9 mouse cellular contexts compared by ENCODE assay signal in genomic region chr9:108479241-108479640, GRCm38 (mm10). TPM values are rescaled to one million over a fixed set of nuclear protein-coding genes. Genes with fewer than 3 reads are reported as not detected.
DNase-seq lines count a peak whose midpoint lies in the region; ATAC-seq and TF ChIP-seq lines count a peak whose summit lies in the region.
"Had no signal": no experiment of that assay in that cellular context is flagged by ENCODE, and none has a peak within 500 bp of the region (broad histone marks: within the 10 kb centered on the region; RNA-seq: fewer than 3 reads in every experiment).

No protein-coding gene starts in this region.

- H3K9ac ChIP-seq in heart, embryonic 16.5 days (ENCODE audit: low read length) = peak overlapping the region; percentile 67
- no peak overlapping the region for H3K9ac ChIP-seq in liver, embryonic 14.5 days (replicated peaks)

- H3K4me2 ChIP-seq in heart, embryonic 16.5 days (ENCODE audit: low read depth, low read length) = peak overlapping the region; percentile 93
- H3K4me2 ChIP-seq in liver, embryonic 14.5 days (ENCODE audit: low read depth) = peak overlapping the region; percentile 50

- no peaks in the 10 kb centered on the region for H3K9me3 ChIP-seq in E14TG2a.4 (ENCODE audit: low read length)
- H3K9me3 ChIP-seq in heart, embryonic 16.5 days (replicated peaks; ENCODE audit: control insufficient read depth, low read length) = no peaks in the 10 kb centered on the region
- no peaks in the 10 kb centered on the region for H3K9me3 ChIP-seq in liver, embryonic 14.5 days (ENCODE audit: control insufficient read depth, low read length)

- peaks cover 18% of the 10 kb centered on the region for H3K36me3 ChIP-seq in E14TG2a.4 (ENCODE audit: insufficient read depth, low read length)
- peaks cover 26% of the 10 kb centered on the region for H3K36me3 ChIP-seq in heart, embryonic 16.5 days (ENCODE audit: control insufficient read depth, insufficient read depth)
- H3K36me3 ChIP-seq in liver, embryonic 14.5 days (replicated peaks; ENCODE audit: control insufficient read depth, insufficient read depth, low read depth) = no peaks in the 10 kb centered on the region

- H3K4me3 ChIP-seq in E14TG2a.4 (replicated peaks; ENCODE audit: low read length) = peak overlapping the region; percentile 74
- no peak overlapping the region for H3K4me3 ChIP-seq in heart, embryonic 16.5 days (ENCODE audit: low read length)
- no peak overlapping the region; a peak in 1 of 4 replicates for H3K4me3 ChIP-seq in liver, embryonic 14.5 days (ENCODE audit: insufficient read depth in 1 of 2, low read depth in 2 of 2, low read length in 2 of 2)

- no peak for ATAC-seq in heart, embryonic 16.5 days (replicated peaks; ENCODE audit: extremely low read depth, insufficient read depth, low FRiP score)
- ATAC-seq in liver, embryonic 14.5 days (ENCODE audit: insufficient read depth) = no peak
- no peak for ATAC-seq in inflammation-experienced regulatory T-cells, adult 6 months

- H3K27ac ChIP-seq in heart, embryonic 16.5 days (ENCODE audit: low read length) = peak overlapping the region; percentile 83; the same call in 1 of the 2 replicates
- H3K27ac ChIP-seq in liver, embryonic 14.5 days = no peak overlapping the region

- DNase-seq in embryo, embryonic 10 days (ENCODE audit: low spot score) = peak; percentile 31
- DNase-seq in embryo, embryonic 9.5 days (ENCODE audit: extremely low spot score) = no peak
- DNase-seq in liver, embryonic 14.5 days (ENCODE audit: low read depth in 3 of 3, low spot score in 3 of 3) = no peak
- DNase-seq in cerebellum, adult 9-10 months = no peak
- DNase-seq in urinary bladder, postnatal 10 days (ENCODE audit: low spot score) = no peak
- DNase-seq: cerebellum, postnatal 25 days had no signal

- H3K4me1 ChIP-seq in E14TG2a.4 (replicated peaks; ENCODE audit: low read depth, low read length) = peaks cover 76% of the 10 kb centered on the region
- H3K4me1 ChIP-seq in heart, embryonic 16.5 days (ENCODE audit: control insufficient read depth, insufficient read depth, low read length) = peaks cover 29% of the 10 kb centered on the region
- peaks cover 0 to 6% of the 10 kb centered on the region in 2 experiments; a peak in 1 of 4 replicates for H3K4me1 ChIP-seq in liver, embryonic 14.5 days (replicated peaks; ENCODE audit: control insufficient read depth in 2 of 2, insufficient read depth in 2 of 2, low read length in 1 of 2)

- H3K27me3 ChIP-seq in E14TG2a.4 (ENCODE audit: insufficient read depth, low read length) = peaks cover 11% of the 10 kb centered on the region
- no peaks in the 10 kb centered on the region for H3K27me3 ChIP-seq in heart, embryonic 16.5 days (ENCODE audit: control insufficient read depth, insufficient read depth, low read length)
- no peaks in the 10 kb centered on the region; the same call in 1 of the 2 replicates for H3K27me3 ChIP-seq in liver, embryonic 14.5 days (ENCODE audit: control insufficient read depth, insufficient read depth, low read length)

- WGBS in heart, embryonic 16.5 days = 34% methylated on average over 11 of the region's 11 CpGs
- 32% methylated on average over 11 of the region's 11 CpGs for WGBS in liver, embryonic 14.5 days (ENCODE audit: insufficient replicate concordance)

- TF ChIP-seq CTCF in E14TG2a.4 (conservative IDR thresholded peaks at IDR 0.05; ENCODE audit: low read length) = no peak
- TF ChIP-seq CTCF in liver, embryonic 14.5 days (IDR thresholded peaks at IDR 0.05; ENCODE audit: low read depth) = no peak

- no peak for TF ChIP-seq EP300 in liver, embryonic 14.5 days (IDR thresholded peaks at IDR 0.05; ENCODE audit: low read depth)

RNA-seq across cellular contexts. Expression of gene Lamb2, which starts 0.3 kb away (rescaled TPM):
- polyA plus RNA-seq in heart, embryonic 16.5 days (2015; fragmentation: Nextera tagmentation; extraction: Ambion mirVana) = 67.1 and 77.7 TPM in 2 replicates
- polyA plus RNA-seq in liver, embryonic 14.5 days (2012; rRNA removed) = 8.3 and 9.1 TPM in 2 replicates
- polyA plus RNA-seq in liver, embryonic 14.5 days (2014; fragmentation: Nextera tagmentation; extraction: Ambion mirVana) = 4.3 and 5.8 TPM in 2 replicates
- under 1 TPM in 2 of 3 experiments, not detected in 1; 0.06 to 0.08 TPM for polyA plus RNA-seq in inflammation-experienced regulatory T-cells, adult 6 months (2017; shearing (Covaris generic))

RNA-seq across cellular contexts. Expression of gene Usp19, which starts 11.2 kb away (rescaled TPM):
- polyA plus RNA-seq in heart, embryonic 16.5 days (2015; fragmentation: Nextera tagmentation; extraction: Ambion mirVana) = 60.1 and 63.5 TPM in 2 replicates
- polyA plus RNA-seq in liver, embryonic 14.5 days (2012; rRNA removed) = 33.9 and 36.0 TPM in 2 replicates
- polyA plus RNA-seq in liver, embryonic 14.5 days (2014; fragmentation: Nextera tagmentation; extraction: Ambion mirVana) = 17.1 and 22.5 TPM in 2 replicates
- 10 to 100 TPM; 15.7 to 18.4 (median 18.4) TPM for polyA plus RNA-seq in inflammation-experienced regulatory T-cells, adult 6 months (2017; shearing (Covaris generic))

RNA-seq across cellular contexts. Expression of gene Klhdc8b, which starts 17.9 kb away (rescaled TPM):
- polyA plus RNA-seq in heart, embryonic 16.5 days (2015; fragmentation: Nextera tagmentation; extraction: Ambion mirVana) = 103 and 110 TPM in 2 replicates
- 13.1 and 16.5 TPM in 2 replicates for polyA plus RNA-seq in liver, embryonic 14.5 days (2012; rRNA removed)
- 6.9 and 9.5 TPM in 2 replicates for polyA plus RNA-seq in liver, embryonic 14.5 days (2014; fragmentation: Nextera tagmentation; extraction: Ambion mirVana)
- polyA plus RNA-seq in inflammation-experienced regulatory T-cells, adult 6 months (2017; shearing (Covaris generic)) = 1 to 10 TPM in 2 of 3 experiments, under 1 TPM in 1; 0.94 to 1.9 (median 1.6) TPM

RNA-seq across cellular contexts. Expression of gene Ccdc71, which starts 18.9 kb away (rescaled TPM):
- 39.8 and 44.3 TPM in 2 replicates for polyA plus RNA-seq in heart, embryonic 16.5 days (2015; fragmentation: Nextera tagmentation; extraction: Ambion mirVana)
- 8.6 and 9.7 TPM in 2 replicates for polyA plus RNA-seq in liver, embryonic 14.5 days (2012; rRNA removed)
- polyA plus RNA-seq in liver, embryonic 14.5 days (2014; fragmentation: Nextera tagmentation; extraction: Ambion mirVana) = 14.5 and 15.6 TPM in 2 replicates
- 10 to 100 TPM; 22.9 to 28.1 (median 27.5) TPM for polyA plus RNA-seq in inflammation-experienced regulatory T-cells, adult 6 months (2017; shearing (Covaris generic))

RNA-seq across cellular contexts. Expression of gene Qars, which starts 28.3 kb away (rescaled TPM):
- polyA plus RNA-seq in heart, embryonic 16.5 days (2015; fragmentation: Nextera tagmentation; extraction: Ambion mirVana) = 70.4 and 83.2 TPM in 2 replicates
- 88.6 and 184 TPM in 2 replicates for polyA plus RNA-seq in liver, embryonic 14.5 days (2012; rRNA removed)
- polyA plus RNA-seq in liver, embryonic 14.5 days (2014; fragmentation: Nextera tagmentation; extraction: Ambion mirVana) = 61.3 and 65.8 TPM in 2 replicates
- polyA plus RNA-seq in inflammation-experienced regulatory T-cells, adult 6 months (2017; shearing (Covaris generic)) = 100 to 1,000 TPM; 123 to 167 (median 155) TPM

Comparison
In these comparisons a context has a peak if more than half of its experiments do, and no peak if none do; other contexts are left out.
1. RNA of gene Lamb2, which starts 0.3 kb away (polyA plus RNA-seq): 67.1 to 77.7 TPM in heart, embryonic 16.5 days and 4.3 to 9.1 TPM in liver, embryonic 14.5 days; 0.06 to 0.08 TPM in inflammation-experienced regulatory T-cells, adult 6 months; every median in the first group is over 4 times any median in the second.